Mouse (Mus musculus) left cerebral cortex, adult 9 months (tissue): ENCODE measurements at regions not wholly inside any gene's neighbourhood (a gene's known extent, or its start where the extent isn't known, plus 50 kb on each side); places are given as distances from the start of the nearest gene placed in this dataset.
"Not testable (repeated sequence)": the region's sequence is repeated elsewhere in the genome, so short reads cannot be mapped to it uniquely, and the experiment has no call there.

Source experiments
- DNase-seq, 2 experiments: peaks; one replicate each; pipeline ENCODE4 v3.0.0; 2022; ENCODE audit warnings: low spot score in 2 of 2

DNA sequence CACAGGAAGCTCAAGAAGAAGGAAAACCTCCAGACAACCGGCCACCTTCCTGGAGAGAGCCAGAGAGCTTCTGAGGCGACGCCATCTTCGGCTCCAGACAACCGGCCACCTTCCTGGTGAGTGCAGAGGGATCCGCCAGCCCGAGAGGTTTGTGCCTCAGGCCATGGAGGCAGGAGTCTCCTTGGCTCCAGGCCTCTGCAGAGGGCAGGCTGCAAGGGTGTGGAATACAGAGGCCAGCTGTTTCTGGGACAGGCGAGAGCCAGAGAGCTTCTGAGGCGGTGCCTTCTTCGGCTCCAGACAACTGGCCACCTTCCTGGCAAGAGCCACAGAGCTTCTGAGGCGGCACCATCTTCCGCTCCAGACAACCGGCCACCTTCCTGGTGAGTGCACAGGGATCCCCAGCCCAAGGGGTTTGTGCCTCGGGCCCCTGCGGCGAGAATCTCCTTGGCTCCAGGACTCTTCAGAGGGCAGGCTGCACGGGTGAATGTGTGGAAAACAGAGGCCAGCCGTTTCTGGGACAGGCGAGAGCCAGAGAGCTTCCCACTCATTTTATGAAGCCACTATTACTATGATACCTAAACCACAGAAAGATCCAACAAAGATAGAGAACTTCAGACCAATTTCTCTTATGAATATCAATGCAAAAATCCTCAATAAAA, 441.4 kb downstream of the Arl6ip6 start:
- not testable (repeated sequence) for DNase-seq

DNA sequence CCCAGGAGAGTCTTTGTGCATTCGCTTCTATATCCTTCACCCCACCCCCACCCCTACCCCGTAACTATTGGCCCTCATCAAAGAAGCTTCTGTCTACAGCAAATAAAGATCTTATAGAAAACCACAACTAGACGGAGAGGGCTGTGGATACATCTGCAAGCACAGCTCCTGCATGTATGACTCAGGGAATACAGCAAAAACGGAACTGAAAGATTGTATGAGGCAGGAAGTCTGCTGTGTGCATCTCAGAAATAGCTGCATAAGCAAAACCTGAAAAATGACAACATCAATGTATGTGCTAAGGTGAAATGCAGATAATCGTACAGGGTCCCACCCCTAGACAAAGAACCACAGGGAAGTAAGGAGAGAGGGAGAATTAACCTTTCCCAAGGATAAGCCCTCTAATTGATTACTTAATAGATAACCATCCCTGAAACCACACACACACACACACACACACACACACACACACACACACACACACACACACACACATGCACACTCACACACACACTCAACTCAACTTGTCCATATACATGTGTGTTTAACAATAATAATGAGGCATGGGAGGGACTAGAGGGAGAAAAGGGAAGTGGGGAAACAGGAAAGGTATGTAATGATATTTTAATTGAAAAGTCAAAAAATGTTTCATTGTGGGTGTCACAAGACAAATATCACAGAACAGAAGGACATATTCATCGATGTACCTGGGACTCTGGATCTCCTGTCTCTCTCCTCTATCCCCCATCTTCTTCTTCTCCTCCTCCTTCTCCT, 416.6 kb downstream of the Rprm start:
- no peak for DNase-seq

DNA sequence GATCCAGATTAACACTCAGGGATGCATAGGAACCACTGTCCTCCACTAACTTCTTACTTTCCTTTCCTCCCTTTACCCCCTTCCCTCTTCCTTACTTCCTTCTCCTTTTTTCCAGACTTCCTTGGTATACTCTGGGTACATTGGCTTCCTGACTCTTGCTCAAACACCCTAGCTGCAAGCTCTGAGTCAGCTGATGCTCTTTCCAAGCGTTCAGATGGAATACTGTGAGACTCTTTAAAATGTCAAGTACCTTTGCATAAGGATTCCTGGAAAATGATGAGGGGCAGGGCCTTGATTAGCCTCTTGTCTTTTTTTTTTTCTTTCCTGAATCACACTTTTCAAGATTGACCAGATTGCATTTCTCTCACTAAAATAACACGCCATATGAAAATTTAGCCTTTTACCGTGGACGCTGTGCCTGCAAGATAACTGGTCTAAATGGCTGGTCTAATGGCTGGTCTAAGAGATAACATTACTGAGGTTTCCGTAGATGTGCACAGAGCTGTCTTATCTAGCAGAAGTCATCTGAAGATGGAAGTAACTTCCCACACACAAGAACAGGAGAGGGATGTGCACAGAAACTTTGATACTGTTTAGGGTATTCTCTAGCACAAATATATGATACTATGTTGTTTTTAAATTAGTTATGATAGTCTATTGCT, 404.9 kb downstream of the Rprm start:
- no peak for DNase-seq

DNA sequence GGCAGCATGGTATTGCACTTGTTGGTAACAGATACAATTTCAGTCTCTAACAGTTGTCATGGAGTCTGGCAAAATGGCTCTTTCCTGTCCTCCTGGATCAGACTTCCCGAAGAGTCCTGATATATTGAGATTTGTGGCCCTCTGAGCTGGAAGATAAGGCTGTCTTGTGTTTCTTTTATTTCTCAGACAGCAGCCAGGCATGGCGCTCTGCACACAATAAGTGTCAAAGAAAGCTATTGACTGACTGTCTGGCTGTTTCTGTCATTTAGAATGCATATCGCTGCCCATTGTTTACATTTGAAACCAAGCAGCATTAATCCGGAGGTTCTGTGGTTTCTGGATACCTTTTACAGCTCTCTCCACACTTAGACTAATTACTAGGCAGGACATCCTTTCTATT, 402.8 kb downstream of the Rprm start:
- DNase-seq, result no peak

DNA sequence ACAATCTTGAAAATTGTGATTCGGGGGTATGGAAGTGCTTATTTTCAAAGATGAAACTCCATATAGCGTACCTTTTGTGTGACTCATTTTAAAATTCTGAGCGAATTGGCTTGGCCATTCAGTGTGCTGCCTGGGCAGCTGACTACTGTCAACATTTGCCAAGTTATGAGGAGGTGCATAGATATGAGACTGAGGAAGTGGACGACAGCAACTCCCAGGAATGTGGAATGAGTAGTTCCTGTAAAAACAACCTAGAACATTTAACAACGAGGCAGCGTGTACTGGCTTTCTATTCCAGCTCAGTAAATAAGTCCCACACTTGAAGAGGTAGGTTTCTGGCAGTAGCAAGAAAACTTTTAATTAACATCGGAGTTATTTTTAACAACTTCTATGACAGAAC, 398.1 kb downstream of the Rprm start:
- DNase-seq, result no peak

DNA sequence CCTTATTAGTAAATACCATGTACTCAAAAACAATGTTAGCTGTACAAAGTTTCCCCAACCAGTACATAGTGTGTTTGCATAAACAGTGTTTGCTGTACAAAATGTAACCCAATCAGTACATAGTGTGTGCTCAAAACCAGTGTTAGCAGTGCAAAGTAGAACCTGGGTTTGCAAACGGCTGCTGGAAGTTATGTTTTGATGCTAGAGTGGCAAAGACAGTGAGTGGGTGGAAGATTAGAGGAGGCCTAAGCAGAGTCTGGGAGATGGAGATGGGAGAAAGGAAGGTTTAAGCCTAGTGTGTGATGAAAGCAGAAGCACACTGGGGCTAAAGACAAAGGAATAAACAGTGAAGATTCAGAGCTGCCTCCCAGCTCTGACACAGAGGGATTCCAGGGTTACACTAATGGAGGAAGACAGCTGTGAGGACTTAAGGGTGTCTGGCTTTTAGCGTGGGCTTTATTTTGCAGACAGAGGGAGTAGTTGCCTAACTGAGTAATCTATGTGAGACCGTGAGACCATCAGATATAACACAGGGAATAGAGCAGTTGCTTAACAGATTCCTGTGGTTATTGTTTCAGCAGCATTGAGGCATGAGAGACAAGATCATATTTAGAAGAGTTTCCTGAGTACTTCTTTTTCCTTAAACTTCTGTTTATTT, 396.0 kb downstream of the Rprm start:
- DNase-seq, result no peak

DNA sequence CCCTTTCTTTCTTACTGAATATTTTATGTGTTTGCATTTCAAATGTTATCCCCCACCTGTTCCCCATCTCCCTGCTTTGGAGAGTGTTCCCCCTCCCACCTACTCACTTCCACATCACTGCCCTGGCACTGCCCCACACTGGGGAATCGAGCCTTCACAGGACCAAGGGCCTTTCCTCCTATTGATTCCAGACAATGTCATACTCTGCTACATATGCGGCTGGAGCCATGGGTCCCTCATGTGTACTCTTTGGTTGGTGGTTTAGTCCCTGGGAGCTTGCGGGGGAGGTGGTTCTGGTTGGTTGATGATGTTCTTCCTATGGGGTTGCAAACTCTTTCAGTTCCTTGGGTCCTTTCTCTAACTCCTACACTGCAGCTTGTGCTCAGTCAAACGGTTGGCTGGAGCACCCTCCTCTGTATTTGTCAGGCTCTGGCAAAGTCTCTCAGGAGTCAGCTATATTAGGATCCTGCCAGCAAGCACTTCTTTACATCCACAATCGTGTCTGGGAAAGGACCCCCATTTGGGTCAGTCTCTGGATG, 393.7 kb downstream of the Rprm start:
- DNase-seq, result no peak

DNA sequence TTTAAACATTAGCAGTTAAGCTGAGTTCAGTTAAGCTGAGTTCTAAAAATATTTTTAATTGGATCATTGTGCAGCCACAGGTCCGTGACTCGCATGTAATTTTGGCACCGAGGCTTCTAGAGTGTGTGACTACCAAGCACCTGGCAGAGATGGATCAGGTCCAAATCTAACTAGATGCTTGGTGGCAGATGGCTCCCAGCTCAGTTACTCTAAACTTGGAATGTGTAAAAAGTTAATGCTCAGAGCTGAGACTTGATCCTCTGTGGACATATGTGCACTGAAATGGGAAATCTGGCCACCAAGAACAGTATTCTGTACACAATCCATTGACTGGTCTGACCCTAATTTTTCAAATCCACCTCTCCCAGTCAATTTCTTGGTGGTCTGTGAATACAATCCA, 374.1 kb downstream of the Rprm start:
- peak; percentile 59 to 88 for DNase-seq

DNA sequence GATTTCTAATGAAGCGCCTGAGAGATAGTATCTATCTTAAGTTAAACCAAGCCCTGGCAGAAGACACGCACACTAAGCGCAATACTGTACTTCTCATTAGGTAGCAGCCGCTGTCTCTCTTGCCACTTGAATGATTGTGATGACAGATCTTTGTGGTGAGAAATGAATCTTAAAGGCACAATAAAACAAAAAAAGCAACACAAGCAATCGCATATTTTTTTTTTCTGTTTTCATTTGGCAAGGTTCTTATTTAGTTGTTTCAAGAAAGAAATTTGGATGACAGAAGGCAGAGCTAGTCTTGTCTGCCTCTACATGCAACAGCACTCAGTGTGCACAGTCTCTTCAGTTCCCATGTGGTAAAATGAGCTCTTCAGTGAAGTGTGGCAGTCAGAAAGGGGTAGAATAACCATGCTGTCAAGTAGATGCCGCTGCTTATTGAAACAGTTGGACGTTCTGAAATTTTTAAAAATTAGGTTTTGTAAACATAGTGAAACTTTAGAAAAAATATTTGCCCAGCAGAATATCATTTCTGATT, 372.2 kb downstream of the Rprm start:
- DNase-seq, result no peak

DNA sequence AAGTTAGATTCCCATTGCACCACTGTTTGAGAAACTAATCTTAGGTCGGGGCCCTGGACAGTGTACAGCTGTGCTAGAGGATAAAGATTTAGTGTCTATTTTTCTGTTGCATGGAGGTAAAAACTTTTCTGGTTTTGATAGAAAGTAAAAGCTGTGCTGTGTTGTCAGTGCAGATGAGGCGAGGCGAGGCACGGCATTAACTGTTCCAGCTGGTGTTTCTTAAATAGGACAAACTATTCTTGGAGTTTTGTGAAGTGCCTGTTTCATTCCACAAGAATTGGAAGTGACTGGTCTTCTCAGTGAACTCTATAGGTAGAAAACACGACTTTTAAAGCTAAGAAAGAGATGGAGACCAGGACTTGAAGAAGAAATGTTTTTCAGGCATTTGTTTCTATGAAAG, 370.3 kb downstream of the Rprm start:
- no peak for DNase-seq

DNA sequence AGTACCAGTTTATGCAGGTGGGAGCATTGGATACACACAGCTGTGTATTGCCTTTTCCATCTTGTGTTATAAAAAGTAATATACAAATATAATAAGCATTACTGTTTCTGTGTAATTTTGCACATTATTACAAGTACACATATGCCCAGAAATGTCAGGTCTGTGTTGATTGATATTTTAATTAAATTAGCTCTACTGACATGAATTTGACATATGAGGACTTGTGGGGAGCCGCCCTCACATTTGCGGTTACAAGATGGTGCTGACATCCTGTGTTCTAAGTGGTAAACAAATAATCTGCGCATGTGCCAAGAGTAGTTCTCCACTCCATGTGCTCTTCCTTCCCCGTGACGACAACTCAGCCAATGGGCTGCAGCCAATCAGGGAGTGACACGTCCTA, 362.1 kb downstream of the Rprm start:
- DNase-seq, result no peak

DNA sequence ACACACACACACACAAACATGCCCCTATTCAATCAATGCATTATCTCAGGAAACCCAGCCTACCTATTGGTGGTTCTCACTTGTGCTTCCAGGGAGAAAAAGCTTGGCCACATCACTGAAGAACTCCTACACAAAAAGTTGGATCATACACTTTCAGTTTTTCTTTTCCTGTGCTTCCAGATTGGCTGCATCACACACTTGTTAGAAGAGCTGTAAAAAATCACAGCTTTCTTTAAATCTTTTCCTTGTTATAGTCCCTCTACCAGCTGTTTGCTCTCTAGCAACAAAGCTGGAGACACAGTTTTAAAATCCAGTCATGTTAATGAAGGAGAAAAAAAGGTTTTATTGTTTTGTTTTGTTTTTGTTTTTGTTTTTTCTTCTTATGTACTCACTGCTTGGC, 356.7 kb downstream of the Rprm start:
- DNase-seq, result peak; percentile 15 to 36

DNA sequence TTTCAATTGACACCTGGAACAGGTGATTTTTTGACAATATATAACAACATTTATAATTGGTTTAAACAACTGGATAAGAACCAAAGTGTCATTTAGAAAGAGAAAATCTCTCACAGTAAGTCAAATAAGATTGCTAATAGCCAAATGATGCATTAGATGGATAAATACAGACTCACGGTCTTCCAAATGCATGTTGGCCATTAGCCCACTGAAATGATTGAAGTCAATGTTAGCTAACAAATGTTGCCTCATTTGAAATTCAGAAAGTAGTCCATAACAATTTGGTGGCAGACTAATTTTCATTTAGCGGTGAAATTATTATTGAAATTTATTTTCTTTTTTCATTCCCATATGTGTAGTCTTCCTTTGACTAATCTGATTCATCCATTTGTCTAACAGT, 354.9 kb downstream of the Rprm start:
- DNase-seq, result no peak

DNA sequence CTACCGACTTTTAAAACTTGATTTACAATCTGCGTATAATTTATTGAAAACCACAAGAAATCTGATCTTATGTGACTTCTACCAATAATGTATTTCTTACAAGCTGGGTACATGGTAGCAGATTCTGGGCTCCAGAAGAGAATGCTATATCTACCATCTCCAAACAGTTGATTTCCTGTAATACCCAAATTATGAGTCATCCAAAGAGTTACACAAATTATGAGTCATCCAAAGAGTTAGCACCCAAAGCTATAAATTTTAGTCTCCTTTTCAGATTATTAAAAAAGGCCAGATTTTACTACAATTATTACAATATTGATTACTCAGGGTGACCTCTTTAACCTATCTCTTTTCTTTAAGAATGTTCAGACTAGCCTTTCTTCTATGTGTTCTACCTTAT, 321.9 kb downstream of the Rprm start:
- DNase-seq, result no peak

DNA sequence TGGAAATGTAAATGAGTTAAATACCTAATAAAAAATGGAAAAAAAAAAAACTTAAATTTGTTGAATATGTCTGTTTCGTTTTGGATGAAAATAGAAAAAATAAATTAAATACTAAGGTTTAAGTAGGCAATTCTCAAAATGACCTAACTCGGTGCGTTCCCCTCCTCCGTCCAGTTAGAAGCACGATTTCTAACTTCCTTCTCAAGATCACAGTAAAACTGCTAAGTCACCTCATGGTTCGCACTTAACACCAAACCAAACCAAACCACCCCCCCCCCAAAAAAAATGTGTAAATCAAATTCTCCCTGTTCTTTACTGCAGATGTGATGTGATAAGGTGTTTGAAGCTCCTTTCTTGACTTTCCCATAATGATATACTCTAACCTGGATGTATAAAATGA, 303.3 kb downstream of the Rprm start:
- DNase-seq, result not testable (repeated sequence)

DNA sequence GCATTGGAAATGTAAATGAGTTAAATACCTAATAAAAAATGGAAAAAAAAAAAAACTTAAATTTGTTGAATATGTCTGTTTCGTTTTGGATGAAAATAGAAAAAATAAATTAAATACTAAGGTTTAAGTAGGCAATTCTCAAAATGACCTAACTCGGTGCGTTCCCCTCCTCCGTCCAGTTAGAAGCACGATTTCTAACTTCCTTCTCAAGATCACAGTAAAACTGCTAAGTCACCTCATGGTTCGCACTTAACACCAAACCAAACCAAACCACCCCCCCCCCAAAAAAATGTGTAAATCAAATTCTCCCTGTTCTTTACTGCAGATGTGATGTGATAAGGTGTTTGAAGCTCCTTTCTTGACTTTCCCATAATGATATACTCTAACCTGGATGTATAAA, 296.8 kb downstream of the Rprm start:
- not testable (repeated sequence) for DNase-seq

DNA sequence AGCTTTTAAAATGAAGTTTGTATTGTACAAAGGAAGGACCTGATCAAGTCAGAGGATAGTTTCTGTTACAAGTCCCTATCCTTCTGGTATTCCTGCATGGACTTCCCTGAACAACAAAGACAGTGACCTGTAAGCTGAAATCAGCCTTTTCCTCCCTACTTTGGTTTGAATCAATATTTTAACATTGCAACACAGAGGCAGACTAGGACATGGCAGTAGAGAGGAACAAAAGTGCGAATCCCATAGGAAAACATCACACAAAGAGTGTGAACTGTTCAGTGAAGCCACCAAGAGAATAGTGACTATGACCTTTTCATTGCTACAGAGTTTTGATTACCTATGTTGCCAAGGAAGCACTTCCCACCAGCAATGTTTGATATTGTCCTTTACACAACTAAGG, 288.7 kb downstream of the Rprm start:
- no peak for DNase-seq

DNA sequence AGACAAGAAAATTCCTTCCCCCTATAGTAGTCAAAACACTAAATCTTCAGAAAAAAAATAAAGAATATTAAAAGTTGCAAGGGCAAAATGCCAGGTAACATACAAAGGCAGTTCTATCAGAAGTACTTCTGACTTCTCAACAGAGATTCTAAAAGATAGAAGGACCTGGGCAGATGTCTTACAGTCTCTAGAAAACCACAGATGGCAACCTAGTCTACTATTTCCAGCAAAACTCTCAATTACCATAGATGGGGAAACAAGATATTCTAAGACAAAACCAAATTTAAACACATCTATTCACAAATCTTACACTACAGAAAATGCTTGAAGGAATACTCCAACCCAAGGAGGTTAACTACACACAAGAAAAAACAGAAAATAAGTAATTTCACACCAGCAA, 281.7 kb downstream of the Rprm start:
- DNase-seq, result no peak

DNA sequence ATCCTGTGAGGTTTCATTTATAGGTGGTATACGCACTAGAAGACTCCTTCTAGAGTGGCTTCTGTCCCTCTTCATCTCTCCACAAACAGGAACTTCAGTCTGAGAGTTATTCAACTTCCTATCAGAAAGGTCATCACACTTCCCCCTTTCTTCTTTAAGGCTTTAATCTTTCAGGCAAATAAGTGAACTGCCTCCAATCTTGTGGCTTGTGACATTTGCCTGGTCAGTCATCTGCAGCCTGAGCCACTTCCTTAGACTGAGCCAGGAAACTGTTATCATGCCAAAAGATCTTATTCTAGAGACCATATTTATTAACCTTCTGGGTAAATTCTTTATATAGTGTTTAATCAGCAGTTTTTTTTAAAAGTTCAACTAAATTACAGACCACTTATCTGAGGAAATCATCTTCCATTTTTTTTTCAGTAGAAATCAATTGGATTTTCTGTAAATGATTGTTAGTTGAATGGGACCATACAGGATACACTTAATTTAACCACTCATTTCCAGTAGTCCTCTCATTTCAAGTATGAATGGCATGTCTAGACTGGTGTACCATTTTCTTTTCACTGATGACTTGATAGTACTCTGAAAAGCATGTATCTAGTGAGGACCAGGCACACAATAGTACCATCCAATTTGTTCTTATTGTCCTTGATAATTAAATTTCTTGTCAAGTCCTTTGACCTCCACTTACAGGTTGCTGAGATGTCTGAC, 234.4 kb downstream of the Rprm start:
- no peak for DNase-seq
